Mouse (Mus musculus) intestine, postnatal 0 days (tissue): ENCODE results near the gene Tm4sf4. TPM values are rescaled to one million over a fixed set of nuclear protein-coding genes. Genes with fewer than 3 reads are reported as not detected.

Experiments
- ATAC-seq: fragments of 200-750 bp; cut with Nextera tagmentation; 2 replicates; pipeline ENCODE4 v1.8.0; 2017; ENCODE audit warnings: mild to moderate bottlenecking, moderate TSS enrichment, moderate library complexity
- H3K27ac ChIP-seq: fragments of 300-500 bp; sonication (generic); 2 replicates; pipeline ENCODE4 v1.5.1; 2014; ENCODE audit warnings: mild to moderate bottlenecking, low read depth, low read length, moderate library complexity
- H3K27me3 ChIP-seq: fragments of 300-500 bp; sonication (generic); replicated peaks from 2 replicates; pipeline ENCODE4 v1.6.1; 2014; ENCODE audit warnings: low read length, mixed read lengths; ENCODE audit not compliant: control insufficient read depth, insufficient read depth
- H3K36me3 ChIP-seq: fragments of 300-500 bp; sonication (generic); 2 replicates; pipeline ENCODE4 v1.6.1; 2014; ENCODE audit warnings: mild to moderate bottlenecking, moderate library complexity; ENCODE audit not compliant: control insufficient read depth, insufficient read depth
- H3K4me1 ChIP-seq: fragments of 300-500 bp; sonication (generic); replicated peaks from 2 replicates; pipeline ENCODE4 v1.6.1; 2014; ENCODE audit warnings: antibody characterized with exemption, low read length, mixed read lengths; ENCODE audit not compliant: control insufficient read depth, insufficient read depth
- H3K4me2 ChIP-seq: fragments of 300-500 bp; sonication (generic); replicated peaks from 2 replicates; pipeline ENCODE4 v1.6.1; 2014; ENCODE audit warnings: low read depth, mild to moderate bottlenecking, moderate library complexity
- H3K4me3 ChIP-seq: fragments of 300-500 bp; sonication (generic); 2 replicates; pipeline ENCODE4 v1.5.1; 2014; ENCODE audit warnings: low read depth, low read length
- H3K9ac ChIP-seq: fragments of 300-500 bp; sonication (generic); 2 replicates; pipeline ENCODE4 v1.6.1; 2014; ENCODE audit warnings: mild to moderate bottlenecking, low read depth, low read length
- H3K9me3 ChIP-seq: fragments of 300-500 bp; sonication (generic); 2 replicates; pipeline ENCODE4 v1.6.1; 2016; ENCODE audit warnings: mixed run types; ENCODE audit not compliant: control insufficient read depth
- CTCF ChIP-seq: sonication (generic); IDR thresholded peaks from 2 replicates; pipeline ENCODE4 v1.5.1; 2016; ENCODE audit warnings: low read depth, mild to moderate bottlenecking, control low read depth, antibody characterized with exemption, moderate library complexity
- WGBS: fragments of 180-500 bp; shearing (Covaris S2); extraction: QIAGEN DNeasy Blood & Tissue Kit; methylation state at CpG from one replicate; pipeline ENCODE4 v1.1.7; 2014; 5-methylcytosine and 5-hydroxymethylcytosine counted together
- polyA plus RNA-seq: library from polyadenylated mRNA; unstranded; fragments of >200 nt; fragmentation: Nextera tagmentation; extraction: Ambion mirVana; gene quantifications from 2 replicates; pipeline ENCODE4 v1.2.1, GENCODE M21; 2015

Tm4sf4 gene
- polyA plus RNA-seq: 95.5 and 110 TPM in 2 replicates

DNA sequence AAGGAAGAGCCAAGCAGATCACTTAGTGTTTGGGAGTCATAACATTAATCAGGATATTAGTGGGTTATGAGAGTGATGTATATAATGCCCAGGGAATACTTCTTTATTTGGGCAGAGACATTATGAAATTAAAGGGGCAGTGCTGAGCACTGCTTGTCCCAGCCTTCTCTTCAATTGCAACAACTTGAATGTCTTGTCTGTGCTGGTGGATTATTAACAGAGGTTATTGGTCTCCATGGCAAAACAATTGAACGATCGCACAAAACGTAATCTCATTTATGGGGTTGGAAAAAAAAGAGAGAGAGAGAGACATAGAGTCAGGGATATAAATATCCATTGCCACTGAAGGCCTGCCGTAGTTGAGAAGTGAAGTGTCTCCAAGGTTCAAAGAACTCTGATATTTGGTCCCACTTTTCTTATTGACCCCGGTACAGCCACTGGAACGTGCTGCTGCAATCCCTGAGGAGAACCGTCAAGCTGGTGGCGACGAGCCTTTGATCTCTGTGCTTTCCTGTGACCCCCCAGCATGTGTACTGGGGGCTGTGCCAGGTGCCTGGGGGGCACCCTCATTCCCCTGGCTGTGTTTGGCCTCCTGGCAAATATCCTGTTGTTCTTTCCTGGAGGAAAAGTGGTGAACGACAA, at the start of gene Tm4sf4:
Gene Tm4sf4, plus strand, starts transcription at position 226 of the 642 bp plus-strand sequence.
- H3K27ac ChIP-seq: 0 out of 2 replicates have a peak within 1 kb of the TSS, but pooled peaks have one; percentile 5
- peak within 1 kb of the TSS; percentile 53 for H3K4me2 ChIP-seq
- peak; percentile 65 for ATAC-seq
- H3K9me3 ChIP-seq: no peaks in the 10 kb centered on the region
- 0 out of 2 replicates have a peak within 1 kb of the TSS, but pooled peaks have one; percentile 1 for H3K9ac ChIP-seq
- no peak for TF ChIP-seq CTCF
- H3K4me3 ChIP-seq: peak within 1 kb of the TSS; percentile 5; the same call in 1 of the 2 replicates
- H3K27me3 ChIP-seq: no peaks in the 10 kb centered on the region
- 34% methylated on average over 10 of the region's 10 CpGs for WGBS
- no peaks in the 10 kb centered on the region for H3K4me1 ChIP-seq
- H3K36me3 ChIP-seq: no peaks in the 10 kb centered on the region

GRCm38 (mm10) chr3:57386423-57386822, 38.7 kb upstream of the Tm4sf4 start:
- TF ChIP-seq CTCF: no peak
- Histone ChIP-seq H3K4me3 (no peak overlapping the region), H3K4me1 (no peaks in the 10 kb centered on the region)

DNA sequence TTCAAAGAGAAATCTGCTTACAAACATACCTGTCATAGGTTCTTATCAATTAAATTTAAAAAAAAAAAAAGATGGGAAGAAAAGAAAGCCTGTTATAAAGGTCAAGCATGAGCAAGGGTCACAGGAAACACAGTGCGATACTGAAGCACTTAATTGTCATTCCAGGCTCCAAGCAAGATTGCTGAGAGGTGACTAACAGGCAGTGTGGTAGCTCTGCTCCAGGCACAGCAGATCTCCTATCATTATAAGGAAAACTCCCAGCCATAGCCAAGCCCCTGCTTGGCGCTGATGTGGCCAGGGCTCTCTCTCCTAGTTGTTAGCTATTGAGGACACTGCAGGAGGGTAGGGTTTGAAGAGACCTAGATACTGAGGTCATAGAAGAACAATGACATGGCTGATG, 38.2 kb upstream of the Tm4sf4 start:
- H3K4me3 ChIP-seq: no peak overlapping the region
- no peak for TF ChIP-seq CTCF
- no peak overlapping the region for H3K4me2 ChIP-seq
- no peaks in the 10 kb centered on the region for H3K4me1 ChIP-seq
- H3K36me3 ChIP-seq: no peaks in the 10 kb centered on the region
- H3K9me3 ChIP-seq: no peaks in the 10 kb centered on the region
- 44% methylated on average over 2 of the region's 2 CpGs for WGBS
- no peak overlapping the region for H3K9ac ChIP-seq
- H3K27me3 ChIP-seq: no peaks in the 10 kb centered on the region
- no peak overlapping the region for H3K27ac ChIP-seq
- ATAC-seq: peak; percentile 80

More at GRCm38 (mm10) chr3:57386423-57386822, 38.7 kb upstream of the Tm4sf4 start:
- WGBS: 84% methylated on average over 6 of the region's 6 CpGs
- Histone ChIP-seq H3K27ac (no peak overlapping the region), H3K27me3 (no peaks in the 10 kb centered on the region), H3K4me2 (no peak overlapping the region), H3K36me3 (no peaks in the 10 kb centered on the region), H3K9ac (no peak overlapping the region), H3K9me3 (no peaks in the 10 kb centered on the region)
- no peak for ATAC-seq

GRCm38 (mm10) chr3:57387593-57387992, 37.5 kb upstream of the Tm4sf4 start:
- 53% methylated on average over 2 of the region's 2 CpGs for WGBS
- no peak overlapping the region for H3K9ac ChIP-seq
- no peaks in the 10 kb centered on the region for H3K4me1 ChIP-seq
- no peaks in the 10 kb centered on the region for H3K36me3 ChIP-seq
- no peak for TF ChIP-seq CTCF
- no peak overlapping the region for H3K4me2 ChIP-seq
- no peaks in the 10 kb centered on the region for H3K9me3 ChIP-seq
- no peak overlapping the region for H3K27ac ChIP-seq
- H3K27me3 ChIP-seq: no peaks in the 10 kb centered on the region
- ATAC-seq: no peak
- no peak overlapping the region for H3K4me3 ChIP-seq

DNA sequence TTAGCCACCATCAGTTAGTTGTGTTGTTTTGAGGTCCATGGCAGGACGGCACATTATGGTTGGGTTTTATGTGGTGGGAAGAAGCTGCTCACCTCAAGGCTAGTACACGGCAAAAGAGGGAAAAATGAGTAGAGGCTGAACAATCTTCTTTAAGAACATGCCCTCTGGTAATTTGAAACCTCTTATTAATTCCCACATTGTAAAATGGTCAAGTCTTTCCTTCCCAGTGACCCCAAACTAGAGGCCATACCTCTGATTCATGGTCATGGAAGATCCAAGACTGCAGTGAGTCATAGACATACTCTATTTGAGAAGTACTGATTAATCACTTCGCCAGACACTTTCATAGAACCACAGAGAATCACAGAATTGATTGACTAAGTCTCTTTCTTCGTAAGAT, 13.6 kb upstream of the Tm4sf4 start:
- H3K4me2 ChIP-seq: no peak overlapping the region
- H3K27me3 ChIP-seq: no peaks in the 10 kb centered on the region
- ATAC-seq: no peak
- H3K36me3 ChIP-seq: no peaks in the 10 kb centered on the region
- H3K4me3 ChIP-seq: no peak overlapping the region
- no peak overlapping the region for H3K9ac ChIP-seq
- WGBS: 90% methylated on average over 4 of the region's 4 CpGs
- H3K27ac ChIP-seq: no peak overlapping the region
- no peaks in the 10 kb centered on the region for H3K9me3 ChIP-seq
- H3K4me1 ChIP-seq: no peaks in the 10 kb centered on the region
- no peak for TF ChIP-seq CTCF

GRCm38 (mm10) chr3:57420233-57420632, 4.9 kb upstream of the Tm4sf4 start:
- no peak overlapping the region for H3K9ac ChIP-seq
- no peak overlapping the region for H3K4me3 ChIP-seq
- no peak overlapping the region for H3K4me2 ChIP-seq
- no peaks in the 10 kb centered on the region for H3K4me1 ChIP-seq
- peak; percentile 71 for ATAC-seq
- H3K36me3 ChIP-seq: no peaks in the 10 kb centered on the region
- 50% methylated on average over 2 of the region's 2 CpGs for WGBS
- no peaks in the 10 kb centered on the region for H3K27me3 ChIP-seq
- H3K27ac ChIP-seq: no peak overlapping the region
- no peak for TF ChIP-seq CTCF
- H3K9me3 ChIP-seq: no peaks in the 10 kb centered on the region
